Mouse (Mus musculus): ENCODE data around the gene Emilin2. TPM values are rescaled to one million over a fixed set of nuclear protein-coding genes. Genes with fewer than 3 reads are reported as not detected.

The Emilin2 gene
- polyA plus RNA-seq, 1 experiment, result not detected

DNA sequence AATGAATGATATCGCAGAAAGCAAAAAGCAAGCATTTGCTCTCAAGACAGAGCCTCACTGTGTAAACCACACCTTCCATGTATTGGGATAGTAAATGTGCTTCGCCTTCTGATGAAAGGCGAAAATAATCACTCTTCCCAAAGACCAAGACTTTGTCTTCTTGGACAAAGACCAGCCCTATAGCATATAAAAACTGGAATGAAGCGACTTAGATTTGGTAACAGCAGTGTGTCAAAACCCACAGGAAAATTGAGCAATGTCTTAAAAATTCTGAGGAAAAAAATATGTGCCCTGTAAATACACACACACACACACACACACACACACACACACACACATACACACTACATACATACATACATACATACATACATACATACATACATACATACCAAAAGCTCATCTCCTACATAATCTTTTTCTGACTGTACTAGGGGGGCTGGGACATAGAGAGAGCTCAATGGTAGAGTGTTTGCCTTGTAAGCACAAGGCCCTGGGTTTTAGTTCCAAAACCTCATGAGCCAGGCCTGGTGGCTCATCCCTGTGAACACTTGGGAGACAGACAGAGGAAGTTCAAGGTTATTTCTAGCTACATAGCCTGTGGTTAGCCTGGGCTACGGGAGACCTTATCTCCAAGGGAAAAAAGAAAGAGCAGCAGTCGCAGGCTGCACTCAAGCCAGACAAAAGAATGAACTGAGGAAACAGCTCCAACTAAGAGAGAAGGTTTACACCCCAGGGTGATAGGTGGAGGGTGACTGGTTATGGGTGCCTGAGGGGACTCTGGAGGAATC lies 33.9 kb downstream of the Emilin2 start:
- WGBS, result 94% methylated on average over 6 of the region's 6 CpGs
- TF ChIP-seq POLR2A (IDR thresholded peaks at IDR 0.05; ENCODE audit: insufficient read depth, low read depth, low read length) (no peak), CTCF (IDR thresholded peaks at IDR 0.05; ENCODE audit: insufficient read depth, low read depth, low read length) (no peak)
- Histone ChIP-seq H3K27ac (ENCODE audit: insufficient read depth, low read depth, low read length) (no peak overlapping the region), H3K4me1 (ENCODE audit: control insufficient read depth, insufficient read depth, low read length) (no peaks in the 10 kb centered on the region), H3K4me3 (ENCODE audit: insufficient read depth, low read depth, low read length) (no peak overlapping the region)

DNA sequence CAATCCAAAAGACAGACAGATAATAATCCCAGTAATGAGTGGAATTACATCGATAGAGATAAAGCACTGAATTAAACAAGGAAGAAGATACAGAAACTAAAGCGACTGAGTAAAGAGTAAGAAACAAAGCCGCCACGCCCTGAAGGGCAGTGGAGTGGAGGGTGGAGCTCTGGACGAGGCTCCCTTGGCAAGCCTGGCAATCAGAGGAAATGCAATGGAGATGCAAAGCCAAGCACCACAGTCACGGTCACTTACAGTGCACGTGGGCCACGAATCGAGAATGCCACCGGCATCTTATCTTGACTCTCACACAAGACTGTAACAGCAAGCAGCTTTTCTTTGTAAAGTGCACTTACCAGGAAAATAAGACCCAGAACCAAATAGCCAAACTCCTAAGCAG lies 35.0 kb downstream of the Emilin2 start:
- 91% methylated on average over 10 of the region's 10 CpGs for WGBS
- TF ChIP-seq CTCF (IDR thresholded peaks at IDR 0.05; ENCODE audit: insufficient read depth, low read depth, low read length), result no peak
- no peak for TF ChIP-seq POLR2A (IDR thresholded peaks at IDR 0.05; ENCODE audit: insufficient read depth, low read depth, low read length)
- Histone ChIP-seq H3K27ac (ENCODE audit: insufficient read depth, low read depth, low read length) (no peak overlapping the region), H3K4me1 (ENCODE audit: control insufficient read depth, insufficient read depth, low read length) (no peaks in the 10 kb centered on the region), H3K4me3 (ENCODE audit: insufficient read depth, low read depth, low read length) (no peak overlapping the region)

DNA sequence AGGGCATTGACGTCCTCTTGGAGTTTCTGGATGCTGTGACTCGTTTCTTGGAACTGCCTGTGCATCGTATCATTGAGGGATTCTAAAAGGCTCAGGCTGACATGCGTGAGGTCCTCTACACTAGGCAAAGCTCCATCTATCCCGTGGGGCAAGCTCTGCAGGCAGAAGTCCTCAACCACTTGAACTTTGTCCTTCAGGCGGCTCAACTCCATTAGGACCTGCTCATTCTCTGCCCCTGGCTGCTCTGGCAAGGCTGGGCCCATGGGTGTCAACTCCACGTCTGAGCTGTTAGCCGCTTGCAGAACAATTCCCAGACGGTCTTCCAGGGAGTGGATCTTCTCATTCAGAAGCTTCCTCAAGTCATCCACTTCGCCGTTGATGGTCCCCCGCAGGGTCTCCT lies 37.9 kb downstream of the Emilin2 start:
- H3K4me3 ChIP-seq (ENCODE audit: insufficient read depth, low read depth, low read length), result no peak overlapping the region
- H3K27ac ChIP-seq (ENCODE audit: insufficient read depth, low read depth, low read length), result no peak overlapping the region
- 94% methylated on average over 12 of the region's 12 CpGs for WGBS
- H3K4me1 ChIP-seq (ENCODE audit: control insufficient read depth, insufficient read depth, low read length), result peaks cover 2% of the 10 kb centered on the region; the same call in 1 of the 2 replicates
- TF ChIP-seq CTCF (IDR thresholded peaks at IDR 0.05; ENCODE audit: insufficient read depth, low read depth, low read length) (no peak), POLR2A (IDR thresholded peaks at IDR 0.05; ENCODE audit: insufficient read depth, low read depth, low read length) (no peak)

DNA sequence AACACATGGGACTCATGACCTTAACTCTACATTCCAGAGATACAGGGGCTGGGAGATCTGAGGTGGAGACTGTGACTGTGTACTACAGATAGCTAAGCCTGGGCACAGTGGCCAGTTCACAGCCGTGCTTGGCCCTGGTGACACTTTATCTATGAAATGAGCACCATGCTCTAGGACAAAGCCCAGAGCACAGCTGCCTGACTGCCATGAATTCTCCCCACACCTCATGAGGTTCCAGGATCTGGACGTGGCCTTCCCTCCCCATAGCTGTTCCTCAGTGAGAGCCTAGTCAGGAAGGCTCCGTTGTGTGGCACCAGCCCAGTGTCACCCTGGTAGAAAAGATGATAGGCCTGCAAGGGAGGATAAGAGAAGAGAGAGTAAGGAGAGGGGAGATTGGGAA lies 43.2 kb downstream of the Emilin2 start:
- H3K4me3 ChIP-seq (ENCODE audit: insufficient read depth, low read depth, low read length), result no peak overlapping the region
- TF ChIP-seq POLR2A (IDR thresholded peaks at IDR 0.05; ENCODE audit: insufficient read depth, low read depth, low read length), result no peak
- TF ChIP-seq CTCF (IDR thresholded peaks at IDR 0.05; ENCODE audit: insufficient read depth, low read depth, low read length), result no peak
- WGBS, result 89% methylated on average over 3 of the region's 3 CpGs
- peaks cover 2% of the 10 kb centered on the region; the same call in 1 of the 2 replicates for H3K4me1 ChIP-seq (ENCODE audit: control insufficient read depth, insufficient read depth, low read length)
- no peak overlapping the region for H3K27ac ChIP-seq (ENCODE audit: insufficient read depth, low read depth, low read length)

DNA sequence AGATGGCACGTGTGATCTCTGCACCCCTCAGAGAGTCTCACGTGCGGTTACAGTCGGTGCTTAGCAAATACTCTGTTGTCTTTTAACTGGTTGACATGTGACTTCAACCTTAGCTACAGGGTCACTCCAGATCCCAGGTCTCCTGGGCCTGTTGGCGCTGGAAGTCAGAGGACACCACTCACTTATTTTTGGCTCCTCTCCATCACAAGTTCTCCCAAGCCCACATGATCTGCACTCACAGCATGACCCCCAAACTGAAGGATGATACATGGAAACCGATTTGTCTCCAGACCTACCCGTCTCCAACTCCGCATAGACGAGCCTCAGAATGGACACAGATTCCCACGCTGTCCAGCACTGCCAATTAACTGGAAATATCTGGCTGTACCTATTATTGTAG lies 43.6 kb downstream of the Emilin2 start:
- no peak overlapping the region for H3K4me3 ChIP-seq (ENCODE audit: insufficient read depth, low read depth, low read length)
- 85% methylated on average over 10 of the region's 10 CpGs for WGBS
- no peak for TF ChIP-seq POLR2A (IDR thresholded peaks at IDR 0.05; ENCODE audit: insufficient read depth, low read depth, low read length)
- TF ChIP-seq CTCF (IDR thresholded peaks at IDR 0.05; ENCODE audit: insufficient read depth, low read depth, low read length), result no peak
- peaks cover 2% of the 10 kb centered on the region; the same call in 1 of the 2 replicates for H3K4me1 ChIP-seq (ENCODE audit: control insufficient read depth, insufficient read depth, low read length)
- no peak overlapping the region for H3K27ac ChIP-seq (ENCODE audit: insufficient read depth, low read depth, low read length)

DNA sequence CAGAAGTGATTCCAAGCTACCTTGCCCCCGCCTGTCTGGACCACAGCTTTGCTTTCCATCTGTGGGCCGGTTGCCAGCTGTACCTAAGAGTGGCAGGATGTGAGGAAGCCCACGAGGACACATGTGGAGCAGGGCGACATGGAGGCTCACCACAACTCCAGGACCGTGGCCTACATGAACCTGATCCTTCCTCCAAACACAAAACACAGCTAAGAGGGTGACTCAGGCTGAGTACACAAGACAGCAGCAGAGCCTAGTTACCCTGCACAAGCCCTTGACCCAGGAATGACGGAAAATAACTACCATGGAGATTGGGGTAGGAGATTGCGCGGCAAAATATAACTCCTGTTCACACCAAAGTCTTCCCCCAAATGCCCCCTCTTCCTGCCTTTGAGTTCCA lies 44.4 kb downstream of the Emilin2 start:
- Histone ChIP-seq H3K4me1 (ENCODE audit: control insufficient read depth, insufficient read depth, low read length) (peaks cover 2% of the 10 kb centered on the region; the same call in 1 of the 2 replicates), H3K4me3 (ENCODE audit: insufficient read depth, low read depth, low read length) (no peak overlapping the region), H3K27ac (ENCODE audit: insufficient read depth, low read depth, low read length) (no peak overlapping the region)
- no peak for TF ChIP-seq CTCF (IDR thresholded peaks at IDR 0.05; ENCODE audit: insufficient read depth, low read depth, low read length)
- TF ChIP-seq POLR2A (IDR thresholded peaks at IDR 0.05; ENCODE audit: insufficient read depth, low read depth, low read length), result no peak
- WGBS, result 93% methylated on average over 8 of the region's 8 CpGs

DNA sequence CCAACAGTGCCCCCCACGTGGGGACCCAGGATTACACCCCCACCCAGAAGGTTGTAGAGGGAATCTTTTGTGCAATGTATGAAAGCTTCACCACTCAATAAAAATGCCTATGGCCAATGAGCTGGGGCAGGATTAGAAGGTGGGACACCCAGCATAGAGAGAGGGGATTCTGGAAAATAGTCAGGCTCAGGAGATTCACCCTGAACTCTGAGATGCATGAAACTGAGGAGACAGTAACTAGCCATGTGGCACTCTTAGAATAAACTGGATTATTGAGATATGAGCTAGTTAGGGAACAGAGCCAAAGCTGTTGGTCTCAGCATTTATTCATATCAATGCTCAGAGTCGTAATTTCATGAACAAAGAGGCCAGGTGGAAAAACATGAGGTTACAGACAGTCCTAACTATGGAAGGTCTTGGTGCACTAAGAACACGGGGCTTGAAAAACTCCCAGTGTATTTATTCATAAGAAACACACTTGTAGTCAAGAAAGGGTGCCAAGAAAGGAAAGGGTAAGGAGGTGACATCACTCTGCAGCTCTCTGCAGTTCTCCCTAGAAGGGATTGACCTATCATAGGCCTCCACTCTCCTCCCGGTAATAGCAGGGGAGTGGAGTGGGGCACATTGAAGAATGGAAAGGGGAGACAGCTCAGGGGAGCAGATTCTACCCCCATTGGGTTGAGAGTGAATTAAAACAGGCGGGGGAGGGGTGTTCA lies 46.3 kb downstream of the Emilin2 start:
- no peak overlapping the region for H3K4me3 ChIP-seq (ENCODE audit: insufficient read depth, low read depth, low read length)
- WGBS, result 60% methylated on average over 5 of the region's 5 CpGs
- no peak overlapping the region for H3K27ac ChIP-seq (ENCODE audit: insufficient read depth, low read depth, low read length)
- no peak for TF ChIP-seq CTCF (IDR thresholded peaks at IDR 0.05; ENCODE audit: insufficient read depth, low read depth, low read length)
- no peak for TF ChIP-seq POLR2A (IDR thresholded peaks at IDR 0.05; ENCODE audit: insufficient read depth, low read depth, low read length)
- no peaks in the 10 kb centered on the region for H3K4me1 ChIP-seq (ENCODE audit: control insufficient read depth, insufficient read depth, low read length)

DNA sequence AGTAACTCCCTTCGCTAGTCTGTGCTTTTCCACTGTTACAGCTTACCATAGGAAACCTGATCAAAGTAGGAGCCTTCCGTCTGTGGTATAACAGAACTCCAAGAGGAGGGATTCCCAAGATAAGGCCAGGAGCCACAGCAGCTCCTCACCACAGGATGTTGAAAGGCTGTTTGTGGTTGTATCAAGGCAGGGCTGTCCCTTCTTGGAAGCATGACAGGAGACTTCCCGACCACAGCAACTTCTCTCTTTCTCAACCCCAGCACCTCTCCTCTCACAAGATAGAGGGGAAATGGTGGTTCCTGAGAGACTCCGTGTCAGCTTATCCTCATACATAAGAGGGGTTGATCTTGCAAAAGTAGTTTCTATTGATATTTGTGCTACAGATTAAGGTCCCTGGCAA lies 47.0 kb downstream of the Emilin2 start:
- TF ChIP-seq POLR2A (IDR thresholded peaks at IDR 0.05; ENCODE audit: insufficient read depth, low read depth, low read length) (no peak), CTCF (IDR thresholded peaks at IDR 0.05; ENCODE audit: insufficient read depth, low read depth, low read length) (no peak)
- Histone ChIP-seq H3K4me3 (ENCODE audit: insufficient read depth, low read depth, low read length) (no peak overlapping the region), H3K4me1 (ENCODE audit: control insufficient read depth, insufficient read depth, low read length) (no peaks in the 10 kb centered on the region), H3K27ac (ENCODE audit: insufficient read depth, low read depth, low read length) (no peak overlapping the region)
- WGBS, result 90% methylated on average over 4 of the region's 4 CpGs

DNA sequence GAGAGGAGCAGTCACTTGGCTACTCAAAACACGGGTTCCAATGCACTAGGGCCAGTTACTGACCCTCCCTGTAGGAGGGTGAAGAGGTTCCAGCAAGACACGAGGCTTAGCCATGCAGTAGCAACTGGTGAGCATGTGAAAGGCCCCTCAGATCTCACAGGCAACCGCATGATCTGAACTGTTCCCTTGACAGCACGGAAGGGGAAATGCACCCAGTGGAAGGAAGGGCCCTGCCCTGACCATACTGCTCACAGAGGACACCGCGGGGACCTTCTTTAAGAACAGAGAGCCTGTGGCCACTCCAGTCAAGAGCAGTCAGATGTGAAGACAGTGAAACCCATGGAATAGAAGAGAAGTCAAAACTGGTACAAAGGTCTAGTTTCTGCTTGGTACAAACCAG lies 48.6 kb downstream of the Emilin2 start:
- no peaks in the 10 kb centered on the region for H3K4me1 ChIP-seq (ENCODE audit: control insufficient read depth, insufficient read depth, low read length)
- WGBS, result 86% methylated on average over 6 of the region's 6 CpGs
- H3K27ac ChIP-seq (ENCODE audit: insufficient read depth, low read depth, low read length), result no peak overlapping the region
- no peak for TF ChIP-seq CTCF (IDR thresholded peaks at IDR 0.05; ENCODE audit: insufficient read depth, low read depth, low read length)
- TF ChIP-seq POLR2A (IDR thresholded peaks at IDR 0.05; ENCODE audit: insufficient read depth, low read depth, low read length), result no peak
- H3K4me3 ChIP-seq (ENCODE audit: insufficient read depth, low read depth, low read length), result no peak overlapping the region

Measured in olfactory bulb, adult 2 months (tissue).